Mouse (Mus musculus) neural tube, embryonic 11.5 days (tissue): ENCODE results near the gene Qk. TPM values are rescaled to one million over a fixed set of nuclear protein-coding genes. Genes with fewer than 3 reads are reported as not detected.

Source experiments
- ATAC-seq: fragments of 200-750 bp; cut with Nextera tagmentation; 2 replicates; pipeline ENCODE4 v1.8.0; 2017; ENCODE audit warnings: moderate number of reproducible peaks, mild to moderate bottlenecking, moderate TSS enrichment, moderate library complexity; ENCODE audit not compliant: insufficient read depth, low FRiP score, low TSS enrichment
- DNase-seq: peaks from one replicate; pipeline ENCODE4 v3.0.0-alpha.2; 2015; ENCODE audit warnings: low spot score
- H3K27ac ChIP-seq: fragments of 300-500 bp; sonication (generic); 2 replicates; pipeline ENCODE4 v1.5.1; 2014; ENCODE audit warnings: low read depth, mild to moderate bottlenecking, low read length
- H3K27me3 ChIP-seq: fragments of 300-500 bp; sonication (generic); 2 replicates; pipeline ENCODE4 v1.6.1; 2014; ENCODE audit warnings: mild to moderate bottlenecking, low read length, mixed read lengths; ENCODE audit not compliant: control insufficient read depth, insufficient read depth
- H3K36me3 ChIP-seq: fragments of 300-500 bp; sonication (generic); 2 replicates; pipeline ENCODE4 v1.6.1; 2014; ENCODE audit warnings: mild to moderate bottlenecking, low read length, moderate library complexity, mixed read lengths; ENCODE audit not compliant: control insufficient read depth, insufficient read depth
- H3K4me1 ChIP-seq: fragments of 300-500 bp; sonication (generic); 2 replicates; pipeline ENCODE4 v1.6.1; 2014; ENCODE audit warnings: low read length, mixed read lengths; ENCODE audit not compliant: control insufficient read depth, insufficient read depth
- H3K4me2 ChIP-seq: fragments of 300-500 bp; sonication (generic); 2 replicates; pipeline ENCODE4 v1.6.1; 2014; ENCODE audit warnings: low read depth, mild to moderate bottlenecking, moderate library complexity
- H3K4me3 ChIP-seq: fragments of 300-500 bp; sonication (generic); 2 replicates; pipeline ENCODE4 v1.5.1; 2014; ENCODE audit warnings: low read depth, low read length
- H3K9ac ChIP-seq: fragments of 300-500 bp; sonication (generic); 2 replicates; pipeline ENCODE4 v1.6.1; 2014; ENCODE audit warnings: mild to moderate bottlenecking, low read length
- H3K9me3 ChIP-seq: fragments of 300-500 bp; sonication (generic); 2 replicates; pipeline ENCODE4 v1.6.1; 2016; ENCODE audit warnings: low read length; ENCODE audit not compliant: control insufficient read depth
- WGBS: fragments of 180-500 bp; shearing (Covaris S2); extraction: QIAGEN DNeasy Blood & Tissue Kit; methylation state at CpG from one replicate; pipeline ENCODE4 v1.1.7; 2014; 5-methylcytosine and 5-hydroxymethylcytosine counted together
- polyA plus RNA-seq: library from polyadenylated mRNA; unstranded; fragments of >200 nt; fragmentation: Nextera tagmentation; extraction: Ambion mirVana; gene quantifications from 2 replicates; pipeline ENCODE4 v1.2.1, GENCODE M21; 2014

Qk gene
- polyA plus RNA-seq = 53.7 and 57.0 TPM in 2 replicates

- peak within 1 kb of the TSS; percentile 99 for H3K27ac ChIP-seq
- WGBS = under 1% methylated on average over 83 of the region's 86 CpGs
- H3K36me3 ChIP-seq = no peaks in the 10 kb centered on the region
- H3K4me1 ChIP-seq = peaks cover 9% of the 10 kb centered on the region; the same call in 1 of the 2 replicates
- H3K4me3 ChIP-seq = peak within 1 kb of the TSS; percentile 77
- H3K9me3 ChIP-seq = no peaks in the 10 kb centered on the region
- peak within 1 kb of the TSS; percentile 61 for H3K4me2 ChIP-seq
- H3K9ac ChIP-seq = peak within 1 kb of the TSS; percentile 95
- H3K27me3 ChIP-seq = no peaks in the 10 kb centered on the region
- DNase-seq (peak; percentile 96), ATAC-seq (peak; percentile 72)
These were observed at the start of gene Qk for GRCm38 (mm10) chr17:10319685-10320455. Gene Qk (minus strand): TSS chr17:10319854.

GRCm38 (mm10) chr17:10367044-10367443 is 47.4 kb upstream of the Qk start:
- ATAC-seq (no peak), DNase-seq (no peak)
- Histone ChIP-seq H3K9me3 (no peaks in the 10 kb centered on the region), H3K9ac (no peak overlapping the region), H3K4me3 (no peak overlapping the region), H3K36me3 (no peaks in the 10 kb centered on the region), H3K4me2 (no peak overlapping the region), H3K27me3 (no peaks in the 10 kb centered on the region), H3K27ac (no peak overlapping the region), H3K4me1 (no peaks in the 10 kb centered on the region)
- WGBS = 81% methylated on average over 5 of the region's 5 CpGs

- Histone ChIP-seq H3K27ac (no peak overlapping the region), H3K4me1 (no peaks in the 10 kb centered on the region), H3K4me3 (no peak overlapping the region), H3K27me3 (no peaks in the 10 kb centered on the region), H3K9ac (no peak overlapping the region), H3K9me3 (no peaks in the 10 kb centered on the region), H3K4me2 (no peak overlapping the region), H3K36me3 (no peaks in the 10 kb centered on the region)
- DNase-seq (no peak), ATAC-seq (no peak)
- 89% methylated on average over 4 of the region's 4 CpGs for WGBS
These were observed 46.9 kb upstream of the Qk start for GRCm38 (mm10) chr17:10366577-10366976.

DNA sequence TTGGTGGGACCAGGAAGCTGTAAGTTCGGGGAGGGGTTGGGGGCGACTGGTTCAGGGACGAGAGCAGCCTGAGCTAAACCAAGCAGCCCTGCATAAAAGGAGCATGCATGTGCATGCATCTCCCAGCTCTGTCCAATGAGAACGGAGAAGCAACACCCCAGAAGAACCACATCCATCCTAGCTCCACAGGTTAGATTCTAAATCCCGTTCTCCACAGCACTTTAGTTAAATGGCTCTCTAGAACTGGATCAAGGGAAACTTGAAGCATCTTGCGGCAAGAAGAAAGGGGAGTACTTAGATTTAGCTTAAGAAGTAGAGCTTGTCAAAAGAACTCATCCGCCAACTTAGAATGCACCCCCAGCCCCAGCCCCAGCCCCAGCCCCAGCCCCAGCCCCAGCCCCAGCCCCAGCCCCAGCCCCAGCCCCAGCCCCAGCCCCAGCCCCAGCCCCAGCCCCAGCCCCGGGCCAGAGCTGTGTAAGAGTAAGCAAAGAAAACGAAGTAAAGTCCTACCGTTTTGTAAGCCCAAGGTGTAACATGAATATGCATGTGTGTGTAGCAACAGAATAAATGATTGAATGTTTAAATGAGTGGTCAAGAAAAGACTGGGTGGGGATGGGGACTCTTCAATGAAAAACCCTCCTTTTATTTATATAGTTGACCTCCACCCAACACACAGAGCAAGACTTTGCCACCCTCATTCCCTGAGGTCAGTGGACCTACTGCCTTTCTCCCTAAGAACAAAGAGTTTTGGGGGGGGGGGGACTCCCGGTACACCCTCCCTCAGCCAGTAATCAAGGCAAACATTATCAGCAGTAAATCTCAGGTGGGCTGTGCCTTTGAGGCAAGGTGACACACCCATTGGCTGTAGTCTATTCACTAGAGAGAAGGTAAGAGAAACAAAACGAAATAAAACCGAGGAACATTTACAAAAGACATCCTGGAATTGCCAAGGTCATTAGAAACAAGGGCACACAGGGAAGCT is 46.1 kb upstream of the Qk start:
- Histone ChIP-seq H3K27ac (no peak overlapping the region), H3K4me1 (no peaks in the 10 kb centered on the region), H3K9me3 (no peaks in the 10 kb centered on the region), H3K4me3 (no peak overlapping the region), H3K9ac (no peak overlapping the region), H3K27me3 (no peaks in the 10 kb centered on the region), H3K36me3 (no peaks in the 10 kb centered on the region), H3K4me2 (no peak overlapping the region)
- no peak for ATAC-seq
- DNase-seq = no peak
- 74% methylated on average over 13 of the region's 13 CpGs for WGBS

DNA sequence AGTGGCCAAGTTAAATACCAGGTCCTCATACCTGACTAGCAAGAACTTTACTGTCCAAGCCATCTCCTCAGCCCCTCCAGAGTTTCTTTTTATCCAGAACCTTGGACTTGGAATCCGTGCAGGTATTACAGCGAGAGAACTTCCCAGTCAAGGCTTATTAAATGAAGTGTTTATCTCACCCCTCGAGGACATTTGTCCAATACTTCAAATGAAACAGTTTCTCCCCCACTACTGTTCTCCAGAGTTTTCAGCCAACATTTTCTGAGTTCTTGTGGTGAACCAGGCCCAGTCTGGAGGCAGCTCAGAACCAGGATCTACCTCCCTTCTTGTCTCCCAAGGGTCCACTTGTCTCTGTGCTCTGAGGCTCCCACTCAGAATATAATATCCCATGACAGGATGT is 43.5 kb upstream of the Qk start:
- DNase-seq (no peak), ATAC-seq (no peak)
- H3K27ac ChIP-seq = no peak overlapping the region
- no peaks in the 10 kb centered on the region for H3K36me3 ChIP-seq
- WGBS = 94% methylated on average over 3 of the region's 3 CpGs
- no peaks in the 10 kb centered on the region for H3K27me3 ChIP-seq
- H3K9me3 ChIP-seq = no peaks in the 10 kb centered on the region
- H3K4me2 ChIP-seq = no peak overlapping the region
- no peaks in the 10 kb centered on the region for H3K4me1 ChIP-seq
- H3K4me3 ChIP-seq = no peak overlapping the region
- H3K9ac ChIP-seq = no peak overlapping the region

GRCm38 (mm10) chr17:10361882-10362291 is 42.2 kb upstream of the Qk start:
- WGBS = 93% methylated on average over 7 of the region's 7 CpGs
- H3K4me1 ChIP-seq = no peaks in the 10 kb centered on the region
- H3K27ac ChIP-seq = no peak overlapping the region
- no peaks in the 10 kb centered on the region for H3K27me3 ChIP-seq
- DNase-seq (no peak), ATAC-seq (no peak)
- H3K4me2 ChIP-seq = no peak overlapping the region
- no peak overlapping the region for H3K4me3 ChIP-seq
- H3K9ac ChIP-seq = no peak overlapping the region
- H3K36me3 ChIP-seq = no peaks in the 10 kb centered on the region
- H3K9me3 ChIP-seq = no peaks in the 10 kb centered on the region

DNA sequence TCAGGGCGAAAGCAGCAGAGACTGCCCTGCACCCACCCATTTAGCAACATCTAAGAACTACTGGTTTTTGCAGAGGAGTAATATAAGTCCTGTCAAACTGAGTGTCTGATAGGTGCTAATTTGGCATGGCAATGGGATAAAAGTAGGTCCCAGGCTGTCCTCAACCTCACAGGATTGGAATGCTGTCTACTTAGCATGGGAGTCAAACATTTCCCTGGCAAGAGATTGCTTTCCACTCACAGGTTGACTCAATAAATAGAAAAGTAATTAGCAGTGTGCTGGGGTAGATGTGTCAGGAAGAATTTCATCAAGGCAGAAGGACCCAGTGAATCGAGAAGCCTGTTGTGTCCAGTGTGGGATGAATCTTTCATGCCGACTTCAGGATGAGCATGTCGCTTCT is 41.1 kb upstream of the Qk start:
- Histone ChIP-seq H3K27me3 (no peaks in the 10 kb centered on the region), H3K27ac (no peak overlapping the region), H3K9ac (no peak overlapping the region), H3K4me3 (no peak overlapping the region), H3K4me1 (no peaks in the 10 kb centered on the region), H3K4me2 (no peak overlapping the region), H3K9me3 (no peaks in the 10 kb centered on the region), H3K36me3 (no peaks in the 10 kb centered on the region)
- WGBS = 80% methylated on average over 4 of the region's 4 CpGs
- DNase-seq (no peak), ATAC-seq (no peak)

DNA sequence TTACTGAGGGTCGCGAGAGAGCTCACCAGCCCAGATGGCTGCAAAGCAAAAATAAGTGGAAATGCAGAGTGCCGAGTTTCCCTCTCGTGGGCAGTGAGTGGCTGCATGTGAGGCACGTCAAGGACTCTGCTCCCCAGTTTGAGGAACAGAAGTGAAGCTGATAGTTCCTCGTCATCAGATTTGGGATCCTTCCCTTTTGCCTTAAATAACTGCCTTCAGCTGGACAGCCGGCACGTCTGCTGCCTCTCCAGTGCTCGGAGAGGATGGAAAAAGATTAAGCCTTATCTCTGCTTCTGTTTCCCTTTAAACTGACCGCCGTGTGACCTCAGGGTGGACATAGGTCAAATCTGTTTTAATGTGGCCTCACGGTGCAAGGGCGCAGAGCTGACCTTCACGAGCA is 39.8 kb upstream of the Qk start:
- H3K36me3 ChIP-seq = no peaks in the 10 kb centered on the region
- H3K4me1 ChIP-seq = no peaks in the 10 kb centered on the region
- WGBS = 80% methylated on average over 14 of the region's 14 CpGs
- no peak overlapping the region for H3K4me2 ChIP-seq
- H3K9me3 ChIP-seq = no peaks in the 10 kb centered on the region
- no peak for DNase-seq
- H3K27ac ChIP-seq = no peak overlapping the region
- H3K9ac ChIP-seq = no peak overlapping the region
- H3K27me3 ChIP-seq = no peaks in the 10 kb centered on the region
- H3K4me3 ChIP-seq = no peak overlapping the region
- ATAC-seq = no peak
